Mouse (Mus musculus): ENCODE results near the gene Gtf2i. TPM values are rescaled to one million over a fixed set of nuclear protein-coding genes. Genes with fewer than 3 reads are reported as not detected.

Gtf2i gene
- total RNA-seq, 4 experiments from 2014 or later = 109 to 119 (median 112) TPM

DNA sequence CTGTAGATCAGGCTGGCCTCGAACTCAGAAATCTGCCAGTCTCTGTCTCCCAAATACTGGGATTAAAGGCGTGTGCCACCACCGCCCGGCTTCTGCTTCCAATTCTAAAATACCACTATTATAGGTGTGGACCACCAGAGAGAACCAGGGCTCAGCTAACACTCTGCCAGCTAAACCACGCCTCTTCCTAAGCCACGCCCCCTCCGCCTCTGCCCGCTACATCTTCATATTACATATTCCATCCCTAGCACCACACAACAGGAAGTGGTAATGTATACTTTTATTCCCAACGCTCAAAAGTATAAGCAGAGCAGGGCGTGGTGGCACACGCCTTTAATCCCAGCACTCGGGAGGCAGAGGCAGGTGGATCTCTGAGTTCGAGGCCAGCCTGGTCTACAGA is 8.8 kb upstream of the Gtf2i start:
- no peak for DNase-seq (ENCODE audit: low spot score in 2 of 2)

- DNase-seq (ENCODE audit: low spot score in 2 of 2) = no peak
Measured at GRCm38 (mm10) chr5:134322355-134322754, 7.8 kb upstream of the Gtf2i start.

DNA sequence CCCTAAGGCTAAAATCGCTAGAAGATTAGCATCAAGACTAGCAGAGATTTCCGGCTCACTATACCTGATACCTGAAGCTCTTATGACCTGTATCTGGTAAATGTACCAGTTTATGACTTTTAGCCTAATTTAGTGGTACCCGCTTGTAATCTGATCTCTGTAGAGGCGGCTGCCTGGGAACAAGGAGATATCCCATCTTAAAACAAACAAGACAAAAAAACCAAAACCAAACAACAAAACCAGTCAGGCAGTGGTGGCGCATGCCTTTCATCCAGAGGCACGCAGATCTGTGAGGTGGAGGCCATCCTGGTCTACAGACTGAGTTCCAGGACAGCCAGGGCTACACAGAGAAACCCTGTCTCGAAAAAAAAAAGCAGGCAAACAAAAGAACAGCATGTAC is 7.1 kb upstream of the Gtf2i start:
- DNase-seq (ENCODE audit: low spot score in 2 of 2) = no peak

GRCm38 (mm10) chr5:134318903-134319302 is 4.3 kb upstream of the Gtf2i start:
- no peak for DNase-seq (ENCODE audit: low spot score in 2 of 2)

GRCm38 (mm10) chr5:134316721-134317120 is 2.2 kb upstream of the Gtf2i start:
- DNase-seq (ENCODE audit: low spot score in 2 of 2) = no peak

- peak in 1 of 2 experiments; percentile 37 for DNase-seq (ENCODE audit: low spot score in 2 of 2)
Measured at GRCm38 (mm10) chr5:134315623-134316350, 1.2 kb upstream of the Gtf2i start.

- DNase-seq (ENCODE audit: low spot score in 2 of 2) = no peak
Measured at GRCm38 (mm10) chr5:134314068-134314674, 389 bp downstream of the Gtf2i start.

GRCm38 (mm10) chr5:134313451-134314067 is 1.0 kb downstream of the Gtf2i start:
- peak; percentile 91 to 94 for DNase-seq (ENCODE audit: low spot score in 2 of 2)

- DNase-seq (ENCODE audit: low spot score in 2 of 2) = no peak
Measured at GRCm38 (mm10) chr5:134312691-134313450, 1.7 kb downstream of the Gtf2i start.

- no peak for DNase-seq (ENCODE audit: low spot score in 2 of 2)
Measured at GRCm38 (mm10) chr5:134311894-134312411, 2.6 kb downstream of the Gtf2i start.

DNA sequence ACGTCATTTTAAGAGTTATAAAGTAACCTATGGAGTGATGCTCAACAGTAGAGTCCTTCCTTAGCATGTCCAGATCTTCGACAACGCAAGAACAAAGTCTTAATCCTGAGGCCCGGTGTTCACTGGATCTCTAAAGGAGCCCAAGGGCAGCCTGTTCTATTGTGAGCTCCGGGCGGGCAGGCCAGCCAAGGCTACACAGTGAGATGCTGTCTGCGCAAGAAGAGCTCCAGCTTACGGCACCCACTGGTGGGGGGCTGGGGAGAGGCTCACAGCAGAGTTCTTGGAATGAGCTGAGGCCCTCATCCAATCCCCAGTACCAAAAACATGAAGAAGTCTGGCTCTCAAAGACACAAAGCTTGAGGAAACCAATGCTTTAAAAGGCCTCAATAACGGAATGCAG is 4.4 kb downstream of the Gtf2i start:
- DNase-seq (ENCODE audit: low spot score in 2 of 2) = no peak

DNA sequence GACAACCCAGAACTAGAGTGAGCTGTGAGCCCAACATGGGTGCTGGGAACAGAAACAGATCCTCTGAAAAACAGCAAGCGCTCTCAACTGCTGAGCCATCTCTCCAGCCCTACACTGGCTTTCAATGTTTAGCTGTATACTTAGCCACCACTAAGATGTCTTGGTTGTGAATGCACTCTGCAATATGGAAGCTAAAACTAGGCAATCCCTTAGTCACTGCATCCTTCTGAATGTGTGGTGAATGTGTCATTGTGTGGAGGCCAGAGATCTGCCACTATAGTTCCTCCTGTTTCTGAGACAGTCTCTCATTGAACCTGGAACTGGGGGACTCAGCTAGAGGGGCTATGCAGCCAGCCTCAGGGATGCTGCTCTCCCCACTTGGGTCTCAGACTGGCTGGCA is 5.2 kb downstream of the Gtf2i start:
- no peak for DNase-seq (ENCODE audit: low spot score in 2 of 2)

GRCm38 (mm10) chr5:134304639-134305038 is 9.9 kb downstream of the Gtf2i start:
- DNase-seq (ENCODE audit: low spot score in 2 of 2) = no peak

- no peak for DNase-seq (ENCODE audit: low spot score in 2 of 2)
Measured at GRCm38 (mm10) chr5:134295277-134296050, 19.1 kb downstream of the Gtf2i start.

GRCm38 (mm10) chr5:134294606-134295005 is 20.0 kb downstream of the Gtf2i start:
- no peak for DNase-seq (ENCODE audit: low spot score in 2 of 2)

DNA sequence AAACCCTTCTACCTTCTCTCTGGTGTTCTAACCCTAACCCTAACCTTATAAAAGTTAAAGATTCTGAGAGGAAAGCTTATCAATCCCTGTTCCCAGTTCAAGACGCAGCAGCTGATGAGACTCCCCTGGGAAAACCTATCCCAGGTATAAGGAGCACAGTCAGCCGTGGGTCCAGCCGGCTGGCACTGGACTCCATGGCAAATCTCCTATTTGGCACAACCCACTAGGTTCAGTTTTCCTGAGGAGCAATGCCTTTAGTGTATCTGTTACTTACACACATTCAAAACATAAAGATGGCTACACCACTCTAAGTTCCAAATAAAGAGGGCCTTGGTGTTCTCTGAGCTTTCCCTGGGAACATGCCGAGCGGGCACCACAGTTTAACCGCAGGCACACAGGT is 23.5 kb downstream of the Gtf2i start:
- peak in 1 of 2 experiments; percentile 27 for DNase-seq (ENCODE audit: low spot score in 2 of 2)

DNA sequence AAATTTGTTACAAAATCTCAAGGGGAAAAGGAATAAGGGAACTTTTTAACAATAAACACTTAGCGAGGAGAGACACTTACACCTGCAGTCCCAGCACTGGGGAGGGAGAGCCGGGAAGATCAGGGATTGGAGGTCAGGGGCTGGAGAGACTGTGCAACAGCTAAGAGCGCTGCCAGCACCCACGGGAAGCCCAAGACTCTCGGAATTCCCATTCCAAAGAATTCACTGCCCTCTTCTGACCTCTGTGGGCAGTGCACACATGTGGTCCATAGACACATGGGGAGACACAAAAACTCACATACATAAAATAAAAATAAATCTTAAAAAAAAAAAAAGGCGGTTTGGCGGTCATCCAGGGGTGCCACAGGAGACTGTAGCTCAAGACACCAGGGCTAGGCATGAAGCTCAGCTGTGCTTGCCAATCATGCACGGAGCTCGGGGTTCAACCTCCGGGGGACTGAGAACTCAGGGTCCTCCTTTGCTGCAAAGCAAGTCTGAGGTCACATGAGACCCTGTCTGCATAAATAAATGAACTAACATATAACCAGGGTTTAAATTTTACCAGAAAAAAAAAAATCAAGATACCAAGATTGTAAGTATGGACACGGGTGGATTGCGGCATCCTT is 24.5 kb downstream of the Gtf2i start:
- DNase-seq (ENCODE audit: low spot score in 2 of 2) = no peak

DNA sequence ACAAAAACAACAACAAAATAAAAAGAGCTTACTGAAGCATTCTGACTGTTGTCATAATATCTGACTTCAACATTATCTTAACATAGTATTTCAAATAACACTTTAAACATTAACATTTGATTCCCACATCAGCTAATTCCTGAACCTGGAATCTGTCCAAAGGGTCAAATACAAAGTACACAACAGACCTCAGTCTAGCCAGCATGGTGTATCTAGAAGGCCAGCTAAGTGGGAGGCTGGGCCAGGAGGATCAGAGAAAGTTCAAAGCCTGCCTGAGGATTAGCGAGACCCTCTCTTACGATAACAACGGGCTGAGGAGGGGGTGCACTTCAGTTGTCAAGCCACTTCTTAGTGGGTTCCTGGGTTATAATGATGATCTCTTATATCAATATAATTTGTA is 26.5 kb downstream of the Gtf2i start:
- DNase-seq (ENCODE audit: low spot score in 2 of 2) = no peak

GRCm38 (mm10) chr5:134284921-134285320 is 29.6 kb downstream of the Gtf2i start:
- no peak for DNase-seq (ENCODE audit: low spot score in 2 of 2)

GRCm38 (mm10) chr5:134282603-134283002 is 32.0 kb downstream of the Gtf2i start:
- no peak for DNase-seq (ENCODE audit: low spot score in 2 of 2)

Measured in gastrocnemius, adult 8-10 months (tissue).